Mouse (Mus musculus) ES-Bruce4 (cell line): ENCODE results near the gene Fyttd1.

ENCODE experiments used
- CTCF ChIP-seq: IDR thresholded peaks from one replicate; pipeline ENCODE4 v1.8.1; 2011; ENCODE audit warnings: low read depth, low read length
- EP300 ChIP-seq: IDR thresholded peaks from 2 replicates; pipeline ENCODE4 v1.6.1; 2011; ENCODE audit warnings: low read depth, low read length; ENCODE audit not compliant: insufficient read depth

GRCm38 (mm10) chr16:32873366-32873765, 3.9 kb upstream of the Fyttd1 start:
- TF ChIP-seq CTCF (no peak), EP300 (no peak)
